Mouse (Mus musculus) hindbrain, embryonic 15.5 days (tissue): ENCODE results near the gene Tmbim6. TPM values are rescaled to one million over a fixed set of nuclear protein-coding genes. Genes with fewer than 3 reads are reported as not detected.

Source experiments
- ATAC-seq: fragments of 200-750 bp; cut with Nextera tagmentation; 2 replicates; pipeline ENCODE4 v1.8.0; 2017; ENCODE audit warnings: low read depth, moderate number of reproducible peaks, moderate TSS enrichment; ENCODE audit not compliant: low FRiP score
- H3K27ac ChIP-seq: fragments of 300-500 bp; sonication (generic); replicated peaks from 2 replicates; pipeline ENCODE4 v1.5.1; 2015; ENCODE audit warnings: mild to moderate bottlenecking, inconsistent platforms
- H3K27me3 ChIP-seq: fragments of 300-500 bp; sonication (generic); 2 replicates; pipeline ENCODE4 v1.6.1; 2015; ENCODE audit warnings: control low read depth, inconsistent platforms
- H3K36me3 ChIP-seq: fragments of 300-500 bp; sonication (generic); 2 replicates; pipeline ENCODE4 v1.6.1; 2015; ENCODE audit warnings: control low read depth, inconsistent platforms
- H3K4me1 ChIP-seq: fragments of 300-500 bp; sonication (generic); replicated peaks from 2 replicates; pipeline ENCODE4 v1.6.1; 2015; ENCODE audit warnings: control low read depth, inconsistent platforms
- H3K4me2 ChIP-seq: fragments of 300-500 bp; sonication (generic); 2 replicates; pipeline ENCODE4 v1.6.1; 2015; ENCODE audit warnings: moderate library complexity, mild to moderate bottlenecking, inconsistent platforms
- H3K4me3 ChIP-seq: fragments of 300-500 bp; sonication (generic); 2 replicates; pipeline ENCODE4 v1.5.1; 2015; ENCODE audit warnings: mild to moderate bottlenecking, inconsistent platforms
- H3K9ac ChIP-seq: fragments of 300-500 bp; sonication (generic); 2 replicates; pipeline ENCODE4 v1.6.1; 2015; ENCODE audit warnings: inconsistent platforms
- H3K9me3 ChIP-seq: fragments of 300-500 bp; sonication (generic); 2 replicates; pipeline ENCODE4 v1.6.1; 2016; ENCODE audit warnings: control low read depth, inconsistent platforms
- WGBS: fragments of 180-500 bp; shearing (Covaris S2); methylation state at CpG from one replicate; pipeline ENCODE4 v1.1.7; 2015; 5-methylcytosine and 5-hydroxymethylcytosine counted together
- polyA plus RNA-seq: library from polyadenylated mRNA; unstranded; fragments of >200 nt; fragmentation: Nextera tagmentation; extraction: Ambion mirVana; gene quantifications from 2 replicates; pipeline ENCODE4 v1.2.1, GENCODE M21; 2015

Gene Tmbim6
- polyA plus RNA-seq, 1 experiment from 2014 or later: 320 TPM

DNA sequence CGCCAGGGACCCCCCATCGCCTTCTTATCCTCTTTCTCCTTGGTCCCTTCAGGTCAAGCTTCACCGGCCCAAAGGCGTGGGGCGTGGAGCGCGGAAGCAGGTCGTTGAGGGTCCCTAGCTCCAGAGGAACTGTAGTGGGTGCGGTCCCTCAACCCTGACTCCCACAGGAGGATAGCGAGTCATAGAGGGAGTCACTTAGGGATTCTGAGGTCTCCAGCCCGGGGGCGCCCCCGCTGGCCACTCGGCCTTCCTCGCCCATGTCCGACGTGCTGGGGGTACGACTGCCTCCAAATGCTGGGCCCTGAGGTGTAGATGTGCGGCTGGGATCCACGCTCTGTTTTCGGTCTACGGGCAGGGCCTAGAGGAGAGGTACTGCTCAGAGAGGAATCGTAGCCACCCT lies 29.9 kb downstream of the Tmbim6 start:
- WGBS: 94% methylated on average over 23 of the region's 23 CpGs
- no peak for ATAC-seq
- H3K27ac ChIP-seq: no peak overlapping the region
- H3K9me3 ChIP-seq: no peaks in the 10 kb centered on the region
- H3K9ac ChIP-seq: no peak overlapping the region
- peaks cover 7% of the 10 kb centered on the region; the same call in 1 of the 2 replicates for H3K4me1 ChIP-seq
- H3K4me3 ChIP-seq: no peak overlapping the region
- peaks cover 25% of the 10 kb centered on the region for H3K36me3 ChIP-seq
- H3K4me2 ChIP-seq: no peak overlapping the region
- H3K27me3 ChIP-seq: no peaks in the 10 kb centered on the region

DNA sequence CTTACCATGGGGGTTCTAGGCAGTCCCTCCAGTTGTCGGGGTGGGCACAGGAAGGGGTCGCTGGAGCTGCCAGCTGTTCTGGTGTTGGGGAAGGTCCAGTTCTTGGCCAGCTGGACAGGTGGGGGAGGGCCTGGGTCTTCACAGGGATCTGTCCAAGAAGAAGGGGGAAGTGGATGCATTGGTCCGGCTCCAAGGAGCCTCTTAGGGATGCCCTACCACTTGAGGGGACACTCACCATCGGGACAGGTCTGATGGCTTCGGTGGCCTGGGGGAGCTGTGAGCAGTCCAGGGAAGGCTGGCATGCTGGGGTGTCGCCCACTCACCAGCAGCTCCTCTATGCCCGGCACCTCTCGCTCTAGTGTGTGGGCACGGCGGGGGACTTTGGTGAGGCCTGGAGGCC lies 30.4 kb downstream of the Tmbim6 start:
- no peak overlapping the region for H3K4me2 ChIP-seq
- H3K9me3 ChIP-seq: no peaks in the 10 kb centered on the region
- H3K4me3 ChIP-seq: no peak overlapping the region
- no peak overlapping the region for H3K9ac ChIP-seq
- H3K36me3 ChIP-seq: peaks cover 28% of the 10 kb centered on the region
- 92% methylated on average over 10 of the region's 10 CpGs for WGBS
- ATAC-seq: no peak
- H3K27ac ChIP-seq: no peak overlapping the region
- H3K4me1 ChIP-seq: peaks cover 7% of the 10 kb centered on the region; the same call in 1 of the 2 replicates
- no peaks in the 10 kb centered on the region for H3K27me3 ChIP-seq

DNA sequence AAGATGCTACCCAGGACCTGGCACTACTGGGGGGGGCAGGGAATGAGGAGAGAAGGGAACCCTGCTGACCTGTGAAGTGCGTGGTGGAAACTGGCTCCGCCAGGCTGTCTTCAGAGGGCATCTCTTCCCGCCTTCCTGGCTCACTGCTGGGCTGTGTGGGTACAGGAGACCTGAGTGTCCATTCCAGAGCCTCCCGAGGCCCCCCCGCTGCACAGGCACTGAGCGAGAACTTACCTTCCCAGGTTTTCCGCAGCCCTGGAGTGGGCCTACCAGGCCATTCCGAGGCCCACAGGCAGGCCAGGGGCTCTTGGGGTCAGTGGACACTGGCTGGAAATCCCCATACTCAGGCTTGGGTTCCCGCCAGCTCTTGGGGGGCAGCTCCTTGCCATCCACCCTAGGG lies 31.2 kb downstream of the Tmbim6 start:
- Histone ChIP-seq H3K9ac (no peak overlapping the region), H3K4me1 (peaks cover 7% of the 10 kb centered on the region; the same call in 1 of the 2 replicates), H3K36me3 (peaks cover 33% of the 10 kb centered on the region), H3K9me3 (no peaks in the 10 kb centered on the region), H3K4me3 (no peak overlapping the region), H3K27me3 (no peaks in the 10 kb centered on the region), H3K4me2 (no peak overlapping the region), H3K27ac (no peak overlapping the region)
- 93% methylated on average over 9 of the region's 9 CpGs for WGBS
- no peak for ATAC-seq

DNA sequence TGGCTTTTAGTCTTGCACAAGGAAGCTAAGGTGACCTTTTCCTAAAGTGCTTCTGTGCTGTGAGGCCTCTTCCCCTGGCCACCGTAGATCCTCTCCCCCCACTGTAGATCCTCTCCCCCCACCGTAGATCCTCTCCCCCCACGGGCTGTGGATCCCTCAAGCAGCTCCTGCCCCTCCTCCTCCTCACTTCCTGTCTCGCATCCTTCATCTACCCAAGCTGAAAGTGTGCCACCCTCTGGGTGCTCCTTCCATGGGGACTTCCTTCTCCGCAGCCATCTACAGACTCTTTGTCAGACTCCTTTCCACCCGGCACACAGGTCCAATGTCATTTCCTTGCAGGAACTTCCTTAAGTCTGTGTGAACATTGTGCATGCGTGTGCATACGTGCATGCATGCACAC lies 37.7 kb downstream of the Tmbim6 start:
- ATAC-seq: no peak
- Histone ChIP-seq H3K9ac (no peak overlapping the region), H3K4me1 (peaks cover 10% of the 10 kb centered on the region), H3K27me3 (no peaks in the 10 kb centered on the region), H3K27ac (no peak overlapping the region), H3K4me3 (no peak overlapping the region), H3K4me2 (no peak overlapping the region), H3K9me3 (no peaks in the 10 kb centered on the region), H3K36me3 (peaks cover 40% of the 10 kb centered on the region)
- WGBS: 84% methylated on average over 8 of the region's 8 CpGs

DNA sequence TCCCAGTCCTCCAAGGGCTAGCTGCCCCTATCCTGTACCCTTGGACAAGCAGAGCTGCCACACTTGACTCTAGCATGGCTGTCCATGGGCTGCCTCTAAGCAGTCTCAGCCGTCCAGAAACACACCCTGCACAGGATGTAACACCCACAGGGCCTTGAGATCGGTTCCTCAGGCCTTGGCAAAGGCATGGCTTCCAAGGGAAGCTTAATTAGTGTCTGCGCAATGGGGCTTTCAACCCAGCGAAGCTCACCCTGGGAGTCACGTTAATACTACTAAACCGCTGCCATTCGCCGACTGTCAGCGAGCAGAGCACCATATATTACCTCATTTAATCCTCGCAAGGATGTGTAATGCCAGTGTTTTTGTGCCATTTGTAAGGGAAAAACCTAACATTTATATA lies 38.4 kb downstream of the Tmbim6 start:
- no peak overlapping the region for H3K27ac ChIP-seq
- no peaks in the 10 kb centered on the region for H3K9me3 ChIP-seq
- no peak overlapping the region for H3K9ac ChIP-seq
- 84% methylated on average over 10 of the region's 10 CpGs for WGBS
- peaks cover 15% of the 10 kb centered on the region for H3K4me1 ChIP-seq
- no peak for ATAC-seq
- no peak overlapping the region for H3K4me3 ChIP-seq
- H3K4me2 ChIP-seq: no peak overlapping the region
- H3K36me3 ChIP-seq: peaks cover 33% of the 10 kb centered on the region
- no peaks in the 10 kb centered on the region for H3K27me3 ChIP-seq

DNA sequence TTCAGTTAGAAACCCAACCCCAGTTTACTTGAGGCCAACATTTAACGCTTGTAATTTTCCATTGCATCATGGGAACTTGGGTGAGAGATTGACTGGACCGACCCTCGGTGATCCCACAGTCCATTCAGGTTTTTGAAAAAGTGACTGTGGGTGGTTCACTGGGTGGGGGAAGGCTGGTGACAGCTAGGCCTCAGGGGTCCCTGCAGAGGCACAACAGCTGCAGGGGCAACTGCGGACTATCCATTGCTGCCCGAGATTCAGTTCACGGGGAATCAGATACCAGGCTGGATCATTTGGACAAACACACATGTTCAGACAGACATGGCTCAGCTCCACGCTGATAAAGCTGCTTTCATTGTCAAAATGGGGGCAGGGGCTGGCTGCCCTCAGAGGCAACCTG lies 38.8 kb downstream of the Tmbim6 start:
- no peaks in the 10 kb centered on the region for H3K9me3 ChIP-seq
- H3K4me1 ChIP-seq: peaks cover 20% of the 10 kb centered on the region
- H3K27ac ChIP-seq: no peak overlapping the region
- H3K9ac ChIP-seq: no peak overlapping the region
- no peak overlapping the region for H3K4me2 ChIP-seq
- H3K36me3 ChIP-seq: peaks cover 30% of the 10 kb centered on the region
- 76% methylated on average over 7 of the region's 7 CpGs for WGBS
- H3K4me3 ChIP-seq: no peak overlapping the region
- ATAC-seq: no peak
- no peaks in the 10 kb centered on the region for H3K27me3 ChIP-seq

DNA sequence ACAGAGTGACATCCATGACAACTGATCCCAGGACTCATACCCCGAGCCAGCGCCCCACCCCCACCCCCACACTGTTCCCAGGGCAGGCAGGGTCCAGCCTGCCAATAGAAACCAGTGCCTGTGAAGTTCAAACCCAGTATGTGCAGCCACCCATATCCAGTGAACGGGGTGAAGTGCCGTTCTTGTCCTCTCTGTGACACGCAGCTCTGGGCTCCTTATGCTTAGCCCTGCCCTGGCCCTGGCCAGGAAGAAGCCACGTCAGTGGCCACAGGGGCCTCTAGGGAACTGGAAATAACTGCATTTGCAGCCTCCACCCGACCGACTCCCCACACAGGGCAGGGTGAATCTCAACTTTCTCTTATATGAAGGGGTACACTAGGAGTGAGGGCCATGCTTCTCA lies 39.3 kb downstream of the Tmbim6 start:
- Histone ChIP-seq H3K4me1 (peaks cover 23% of the 10 kb centered on the region), H3K9me3 (no peaks in the 10 kb centered on the region), H3K4me2 (no peak overlapping the region), H3K27ac (no peak overlapping the region), H3K4me3 (no peak overlapping the region), H3K36me3 (peaks cover 27% of the 10 kb centered on the region), H3K9ac (no peak overlapping the region), H3K27me3 (no peaks in the 10 kb centered on the region)
- no peak for ATAC-seq
- 70% methylated on average over 8 of the region's 8 CpGs for WGBS

DNA sequence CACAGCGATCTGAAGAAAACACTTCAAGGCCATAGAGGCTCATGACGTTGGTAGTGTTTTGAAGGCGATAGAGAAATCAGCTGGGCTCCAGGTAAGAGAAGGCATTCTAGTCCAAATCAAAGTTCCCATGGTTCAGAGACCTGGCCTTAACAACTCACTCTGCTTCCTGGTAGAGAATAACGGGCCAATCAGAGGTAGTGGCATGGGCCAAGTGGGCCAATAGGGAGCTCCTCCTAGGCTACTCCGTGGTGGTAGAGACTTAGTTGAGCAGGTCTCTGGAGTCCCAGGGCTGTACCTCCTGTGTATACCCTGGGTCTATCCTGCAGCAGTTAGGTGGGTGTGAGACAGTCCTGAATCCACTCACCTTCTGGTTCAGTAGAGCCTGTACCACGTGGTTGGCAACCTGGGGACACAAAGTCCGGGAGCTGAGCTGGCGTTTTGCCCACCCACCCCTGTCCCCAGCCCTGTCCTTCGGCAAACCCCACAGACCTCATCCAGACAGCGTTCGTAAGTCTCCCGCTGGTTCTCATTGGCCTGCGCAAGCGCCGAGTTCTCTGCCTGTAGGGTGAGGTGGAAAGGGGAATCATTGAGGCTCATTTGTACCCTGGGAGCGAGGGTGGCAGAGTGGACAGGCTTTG lies 40.5 kb downstream of the Tmbim6 start:
- H3K4me2 ChIP-seq: no peak overlapping the region
- H3K27ac ChIP-seq: no peak overlapping the region
- 88% methylated on average over 16 of the region's 16 CpGs for WGBS
- no peaks in the 10 kb centered on the region for H3K27me3 ChIP-seq
- ATAC-seq: no peak
- no peaks in the 10 kb centered on the region for H3K9me3 ChIP-seq
- no peak overlapping the region for H3K9ac ChIP-seq
- H3K4me1 ChIP-seq: peaks cover 28% of the 10 kb centered on the region
- H3K4me3 ChIP-seq: no peak overlapping the region
- peaks cover 19% of the 10 kb centered on the region for H3K36me3 ChIP-seq

DNA sequence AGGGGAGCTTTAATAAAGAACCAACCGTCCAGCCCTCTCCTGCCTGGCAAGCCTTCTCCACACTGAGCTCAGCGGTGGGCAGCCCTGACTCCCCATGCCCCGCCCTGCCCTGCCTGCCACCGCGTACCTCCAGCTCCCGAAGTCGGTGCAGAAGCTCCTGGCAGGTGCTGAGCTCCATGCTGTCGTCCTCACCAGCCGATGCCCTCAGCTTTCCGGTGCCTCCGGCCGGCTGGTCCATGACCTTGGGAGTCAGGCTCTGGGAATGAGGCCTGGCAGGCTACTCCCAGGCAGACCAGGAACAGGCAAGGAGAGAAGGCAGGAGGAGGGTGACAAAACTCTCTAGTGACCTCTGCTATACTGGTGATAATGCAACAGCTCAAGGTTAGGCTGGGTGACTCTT lies 41.2 kb downstream of the Tmbim6 start:
- no peak overlapping the region for H3K4me2 ChIP-seq
- H3K4me3 ChIP-seq: no peak overlapping the region
- H3K9ac ChIP-seq: no peak overlapping the region
- peaks cover 28% of the 10 kb centered on the region for H3K4me1 ChIP-seq
- ATAC-seq: no peak
- H3K9me3 ChIP-seq: no peaks in the 10 kb centered on the region
- 87% methylated on average over 12 of the region's 12 CpGs for WGBS
- H3K36me3 ChIP-seq: peaks cover 17% of the 10 kb centered on the region; the same call in 1 of the 2 replicates
- H3K27me3 ChIP-seq: no peaks in the 10 kb centered on the region
- no peak overlapping the region for H3K27ac ChIP-seq

DNA sequence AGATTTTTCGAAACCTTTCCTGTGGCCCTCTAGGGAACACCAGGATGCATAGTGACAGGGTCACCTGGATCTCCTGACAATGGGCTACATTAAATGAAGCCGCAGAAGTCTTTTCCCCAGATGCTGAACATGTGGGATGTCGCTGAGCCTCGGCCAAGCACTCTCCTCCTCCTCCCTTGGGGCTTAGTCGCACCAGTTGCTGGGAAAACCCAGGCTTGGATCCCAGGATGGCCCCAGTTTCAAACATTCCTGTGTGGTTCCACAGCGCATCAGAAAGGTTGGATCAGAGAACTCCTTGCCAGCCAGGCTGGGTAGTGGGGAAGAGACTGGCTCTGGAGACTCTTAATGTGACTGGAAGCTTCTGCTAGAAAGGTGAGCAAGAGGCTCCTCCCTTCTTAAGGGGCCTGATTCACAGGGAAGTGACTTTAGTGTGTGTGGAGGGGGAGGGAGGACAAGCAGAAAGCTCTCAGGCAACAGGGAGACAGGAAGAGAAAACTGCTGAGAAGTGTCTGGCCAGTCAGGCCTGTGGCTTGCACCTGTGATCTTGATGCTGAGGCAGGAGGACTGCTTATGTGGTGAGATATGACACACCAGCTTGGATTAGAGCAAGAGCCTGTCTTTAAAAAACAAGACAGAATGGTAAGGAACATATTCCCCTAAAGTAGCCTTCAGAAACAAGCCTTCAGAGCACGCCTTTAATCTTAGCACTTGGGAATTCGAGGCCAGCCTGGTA lies 46.5 kb downstream of the Tmbim6 start:
- peaks cover 3% of the 10 kb centered on the region; the same call in 1 of the 2 replicates for H3K36me3 ChIP-seq
- ATAC-seq: no peak
- no peaks in the 10 kb centered on the region for H3K9me3 ChIP-seq
- H3K27me3 ChIP-seq: no peaks in the 10 kb centered on the region
- H3K9ac ChIP-seq: no peak overlapping the region
- H3K4me2 ChIP-seq: no peak overlapping the region
- H3K27ac ChIP-seq: no peak overlapping the region
- no peak overlapping the region for H3K4me3 ChIP-seq
- 71% methylated on average over 8 of the region's 8 CpGs for WGBS
- H3K4me1 ChIP-seq: peaks cover 49% of the 10 kb centered on the region

DNA sequence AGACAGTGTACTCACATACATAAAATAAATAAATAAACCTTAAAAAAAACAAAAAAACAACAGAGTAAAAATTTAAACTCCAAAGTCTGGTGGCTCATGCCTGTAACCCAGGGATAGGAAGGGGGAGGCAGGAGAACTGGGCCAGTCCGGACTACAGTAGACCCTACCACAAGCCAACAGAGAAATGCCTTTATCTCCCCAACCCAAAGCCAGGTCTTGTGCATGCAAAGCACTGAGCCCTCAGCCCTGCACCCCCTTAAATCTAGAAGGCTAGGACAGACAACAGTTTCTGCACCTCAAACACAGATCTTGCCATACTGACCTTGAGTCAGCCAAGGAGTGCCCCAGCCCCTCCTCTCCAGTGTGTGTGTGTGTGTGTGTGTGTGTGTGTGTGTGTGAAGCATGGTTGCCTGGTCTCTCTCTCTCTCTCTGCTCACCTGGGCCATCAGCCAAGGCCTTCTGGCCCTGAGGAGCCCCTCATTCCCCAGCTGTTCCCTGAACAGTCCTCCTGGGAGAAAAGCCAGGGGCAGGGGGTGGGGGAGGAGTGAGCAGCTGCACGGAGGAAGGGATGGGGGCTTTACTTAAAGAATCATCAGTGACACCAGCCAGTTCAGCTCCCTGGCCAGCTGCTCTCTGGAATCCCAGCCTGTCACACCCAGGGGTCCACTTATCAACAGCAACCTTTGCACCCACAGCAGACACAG lies 47.6 kb downstream of the Tmbim6 start:
- peaks cover 3% of the 10 kb centered on the region; the same call in 1 of the 2 replicates for H3K36me3 ChIP-seq
- peaks cover 43% of the 10 kb centered on the region for H3K4me1 ChIP-seq
- 38% methylated on average over 2 of the region's 2 CpGs for WGBS
- no peaks in the 10 kb centered on the region for H3K27me3 ChIP-seq
- H3K4me3 ChIP-seq: no peak overlapping the region
- no peaks in the 10 kb centered on the region for H3K9me3 ChIP-seq
- H3K9ac ChIP-seq: no peak overlapping the region
- peak overlapping the region; percentile 77 for H3K27ac ChIP-seq
- peak; percentile 85 for ATAC-seq
- no peak overlapping the region for H3K4me2 ChIP-seq

DNA sequence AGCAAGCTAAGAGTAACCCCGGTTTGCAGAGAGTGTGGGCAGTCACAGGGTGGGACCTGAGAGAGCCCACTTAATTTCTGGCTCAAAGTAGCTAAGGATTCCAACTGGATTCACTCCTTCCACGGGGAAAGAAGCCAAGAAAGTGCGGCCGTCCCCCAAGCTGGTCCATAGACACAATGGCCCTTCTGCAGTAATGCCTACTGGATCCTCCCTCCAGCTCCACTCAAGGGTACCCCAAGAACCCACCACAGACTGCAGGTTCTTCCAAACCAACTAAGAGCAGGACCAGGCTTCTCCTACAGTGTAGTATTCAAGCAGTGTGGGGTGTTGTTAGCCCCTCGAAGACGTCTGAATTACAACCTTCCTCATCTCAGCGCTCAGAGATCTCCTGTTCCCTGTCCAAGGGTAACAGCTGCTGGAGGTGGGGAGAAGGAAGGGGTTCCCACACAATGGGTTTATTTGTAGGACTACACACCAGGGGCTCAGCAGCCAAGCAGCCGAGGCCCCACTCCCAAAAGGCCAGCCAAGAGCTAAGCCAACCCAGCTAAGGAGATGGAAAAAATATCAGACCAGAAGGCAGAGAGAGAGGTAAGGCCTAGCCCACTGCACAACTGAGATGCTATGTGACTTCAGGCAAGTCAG lies 48.3 kb downstream of the Tmbim6 start:
- peaks cover 3% of the 10 kb centered on the region; the same call in 1 of the 2 replicates for H3K36me3 ChIP-seq
- peaks cover 44% of the 10 kb centered on the region for H3K4me1 ChIP-seq
- WGBS: 48% methylated on average over 8 of the region's 8 CpGs
- no peaks in the 10 kb centered on the region for H3K27me3 ChIP-seq
- no peak overlapping the region for H3K9ac ChIP-seq
- no peak overlapping the region for H3K4me2 ChIP-seq
- H3K4me3 ChIP-seq: no peak overlapping the region
- peak overlapping the region; percentile 77 for H3K27ac ChIP-seq
- H3K9me3 ChIP-seq: no peaks in the 10 kb centered on the region
- ATAC-seq: peak; percentile 20
